Comparison of ENCODE assay signal across 8 mouse cellular contexts in genomic region chr2:83814009-83814408, GRCm38 (mm10). TPM values are rescaled to one million over a fixed set of nuclear protein-coding genes. Genes with fewer than 3 reads are reported as not detected.
DNase-seq lines count a peak whose midpoint lies in the region; ATAC-seq lines count a peak whose summit lies in the region.

No protein-coding gene starts in this region.

- H3K27ac ChIP-seq in heart, embryonic 13.5 days (replicated peaks), result no peak overlapping the region
- no peak overlapping the region for H3K27ac ChIP-seq in heart, embryonic 11.5 days (ENCODE audit: low read depth, low read length)

- peak overlapping the region; percentile 90; the same call in 1 of the 2 replicates for H3K4me2 ChIP-seq in heart, embryonic 13.5 days
- H3K4me2 ChIP-seq in heart, embryonic 11.5 days, result no peak overlapping the region

- 60% methylated on average over 6 of the region's 6 CpGs for WGBS in heart, embryonic 13.5 days
- 62% methylated on average over 6 of the region's 6 CpGs for WGBS in heart, embryonic 11.5 days (ENCODE audit: insufficient replicate concordance)

- H3K9me3 ChIP-seq in heart, embryonic 13.5 days, result no peaks in the 10 kb centered on the region
- H3K9me3 ChIP-seq in heart, embryonic 11.5 days (replicated peaks; ENCODE audit: control insufficient read depth, low read length), result no peaks in the 10 kb centered on the region

- 0 out of 2 replicates have a peak, but pooled peaks cover 3% of the 10 kb centered on the region for H3K4me1 ChIP-seq in heart, embryonic 13.5 days
- H3K4me1 ChIP-seq in heart, embryonic 11.5 days (ENCODE audit: control insufficient read depth, insufficient read depth, low read length), result no peaks in the 10 kb centered on the region

- no peaks in the 10 kb centered on the region for H3K36me3 ChIP-seq in heart, embryonic 13.5 days
- no peaks in the 10 kb centered on the region for H3K36me3 ChIP-seq in heart, embryonic 11.5 days (ENCODE audit: control insufficient read depth, insufficient read depth, low read length)

- H3K9ac ChIP-seq in heart, embryonic 13.5 days, result no peak overlapping the region
- no peak overlapping the region for H3K9ac ChIP-seq in heart, embryonic 11.5 days (ENCODE audit: low read depth, low read length)

- intact Hi-C loops in left cerebral cortex, postnatal 25 days (cut with DNase I), result loop anchor here (5.0 to 10.0 kb wide), 2 partner anchors 68 to 621 kb away; no protein-coding TSS in a partner anchor

- peak overlapping the region; percentile 0; the same call in 1 of the 2 replicates for H3K4me3 ChIP-seq in heart, embryonic 13.5 days
- no peak overlapping the region for H3K4me3 ChIP-seq in heart, embryonic 11.5 days (ENCODE audit: low read depth, low read length)

- peak; percentile 49 for DNase-seq in cerebellum, adult 9-11 months
- DNase-seq in frontal cortex, postnatal 25 days (ENCODE audit: low spot score in 2 of 2), result peak; percentile 22 to 36
- peak; percentile 62 to 87 for DNase-seq in left cerebral cortex, postnatal 25 days (ENCODE audit: low spot score in 2 of 2)
- DNase-seq in right cerebral cortex, postnatal 14 days, result peak; percentile 56
- DNase-seq in embryo, embryonic 10 days (ENCODE audit: low spot score), result no peak

- peaks cover 48% of the 10 kb centered on the region for H3K27me3 ChIP-seq in heart, embryonic 13.5 days (replicated peaks)
- H3K27me3 ChIP-seq in heart, embryonic 11.5 days (ENCODE audit: control insufficient read depth, insufficient read depth, low read length), result peaks cover 4% of the 10 kb centered on the region

- ATAC-seq in heart, embryonic 13.5 days (ENCODE audit: extremely low read depth, insufficient number of reproducible peaks, low FRiP score, low TSS enrichment), result no peak
- no peak for ATAC-seq in heart, embryonic 11.5 days (replicated peaks; ENCODE audit: insufficient number of reproducible peaks, low FRiP score, low TSS enrichment)
- no peak for ATAC-seq in CD4-positive, CD25-positive, alpha-beta regulatory T cell, adult 4 months

RNA-seq across cellular contexts. Expression of gene Fam171b, which starts 1.6 kb away (rescaled TPM):
- polyA plus RNA-seq in heart, embryonic 13.5 days (2015; fragmentation: Nextera tagmentation; extraction: Ambion mirVana), result 2.1 and 2.7 TPM in 2 replicates
- 2.8 and 4.0 TPM in 2 replicates for polyA plus RNA-seq in heart, embryonic 11.5 days (2014; fragmentation: Nextera tagmentation; extraction: Ambion mirVana)
- 100 to 1,000 TPM; 205 to 213 TPM for total RNA-seq in left cerebral cortex, postnatal 25 days (2021)
- polyA plus RNA-seq in CD4-positive, CD25-positive, alpha-beta regulatory T cell, adult 4 months (2017; shearing (Covaris generic)), result under 1 TPM; 0.34 to 0.50 TPM
